Mouse (Mus musculus): ENCODE measurements at regions not wholly inside any gene's neighbourhood (a gene's known extent, or its start where the extent isn't known, plus 50 kb on each side); places are given as distances from the start of the nearest gene placed in this dataset. TPM values are rescaled to one million over a fixed set of nuclear protein-coding genes. Genes with fewer than 3 reads are reported as not detected.
"Not testable (repeated sequence)": the region's sequence is repeated elsewhere in the genome, so short reads cannot be mapped to it uniquely, and the experiment has no call there.

- not testable (repeated sequence) for H3K4me1 ChIP-seq; H3K9me3 ChIP-seq; H3K36me3 ChIP-seq; H3K4me2 ChIP-seq (replicated peaks); H3K27ac ChIP-seq; H3K4me3 ChIP-seq; H3K9ac ChIP-seq; H3K27me3 ChIP-seq; ATAC-seq (ENCODE audit: low FRiP score, low read depth)
- 92% methylated on average over 10 of the region's 10 CpGs for WGBS
Measured at GRCm38 (mm10) chr10:85313331-85313730, 73.3 kb upstream of the Btbd11 start.

- no peaks in the 10 kb centered on the region for H3K4me1 ChIP-seq
- no peak for ATAC-seq (ENCODE audit: low FRiP score, low read depth)
- no peak overlapping the region for H3K4me2 ChIP-seq (replicated peaks)
- H3K27me3 ChIP-seq = no peaks in the 10 kb centered on the region
- H3K27ac ChIP-seq = no peak overlapping the region
- H3K9me3 ChIP-seq = 0 out of 2 replicates have a peak, but pooled peaks cover 7% of the 10 kb centered on the region
- H3K4me3 ChIP-seq = no peak overlapping the region
- 41% methylated on average over 1 of the region's 1 CpGs for WGBS
- no peak overlapping the region for H3K9ac ChIP-seq
- H3K36me3 ChIP-seq = no peaks in the 10 kb centered on the region
Measured at GRCm38 (mm10) chr10:85320971-85321370, 65.6 kb upstream of the Btbd11 start.

- Histone ChIP-seq H3K9ac (no peak overlapping the region), H3K4me2 (replicated peaks) (no peak overlapping the region), H3K9me3 (0 out of 2 replicates have a peak, but pooled peaks cover 7% of the 10 kb centered on the region), H3K4me1 (no peaks in the 10 kb centered on the region), H3K27me3 (no peaks in the 10 kb centered on the region), H3K4me3 (no peak overlapping the region), H3K27ac (no peak overlapping the region), H3K36me3 (no peaks in the 10 kb centered on the region)
- WGBS = 82% methylated on average over 3 of the region's 3 CpGs
- no peak for ATAC-seq (ENCODE audit: low FRiP score, low read depth)
Measured at GRCm38 (mm10) chr10:85322280-85322679, 64.3 kb upstream of the Btbd11 start.

DNA sequence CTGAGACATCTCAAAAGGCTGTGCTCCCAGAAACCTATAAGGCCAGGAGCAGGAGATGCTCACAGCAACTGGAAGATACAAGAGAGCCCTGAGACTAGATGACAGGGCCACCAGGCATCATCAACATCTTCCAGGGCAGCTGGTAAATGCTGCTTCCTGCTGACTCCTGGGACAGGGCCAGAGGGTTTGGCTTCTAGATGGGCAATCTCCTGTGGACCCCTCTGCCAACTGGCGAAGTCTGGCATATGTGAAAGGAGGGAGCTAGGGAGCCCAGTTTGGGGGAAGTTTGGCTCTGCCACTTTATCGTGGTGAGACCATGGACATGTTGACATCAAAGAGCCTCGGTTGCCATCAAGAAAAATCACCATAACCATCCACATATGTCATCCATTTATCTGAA is 57.2 kb upstream of the Btbd11 start:
- no peak for ATAC-seq (ENCODE audit: low FRiP score, low read depth)
- Histone ChIP-seq H3K4me3 (no peak overlapping the region), H3K27ac (no peak overlapping the region), H3K36me3 (no peaks in the 10 kb centered on the region), H3K9me3 (no peaks in the 10 kb centered on the region), H3K9ac (no peak overlapping the region), H3K27me3 (no peaks in the 10 kb centered on the region), H3K4me1 (no peaks in the 10 kb centered on the region), H3K4me2 (replicated peaks) (no peak overlapping the region)
- 72% methylated on average over 3 of the region's 3 CpGs for WGBS

GRCm38 (mm10) chr10:85330938-85331691 is 55.5 kb upstream of the Btbd11 start:
- 14% methylated on average over 13 of the region's 13 CpGs for WGBS
- Histone ChIP-seq H3K9me3 (no peaks in the 10 kb centered on the region), H3K36me3 (no peaks in the 10 kb centered on the region), H3K27ac (no peak overlapping the region), H3K4me3 (no peak overlapping the region), H3K9ac (no peak overlapping the region), H3K27me3 (no peaks in the 10 kb centered on the region), H3K4me2 (replicated peaks) (peak overlapping the region; percentile 43), H3K4me1 (no peaks in the 10 kb centered on the region)
- no peak for ATAC-seq (ENCODE audit: low FRiP score, low read depth)

Small RNA genes lying in the stretch of these regions (microRNA-seq; reads per million reads assigned to microRNA genes)
- not detected for gene Gm27392

Measured in limb, embryonic 13.5 days (tissue).